Mouse (Mus musculus): ENCODE measurements at regions not wholly inside any gene's neighbourhood (a gene's known extent, or its start where the extent isn't known, plus 50 kb on each side); places are given as distances from the start of the nearest gene placed in this dataset.

DNA sequence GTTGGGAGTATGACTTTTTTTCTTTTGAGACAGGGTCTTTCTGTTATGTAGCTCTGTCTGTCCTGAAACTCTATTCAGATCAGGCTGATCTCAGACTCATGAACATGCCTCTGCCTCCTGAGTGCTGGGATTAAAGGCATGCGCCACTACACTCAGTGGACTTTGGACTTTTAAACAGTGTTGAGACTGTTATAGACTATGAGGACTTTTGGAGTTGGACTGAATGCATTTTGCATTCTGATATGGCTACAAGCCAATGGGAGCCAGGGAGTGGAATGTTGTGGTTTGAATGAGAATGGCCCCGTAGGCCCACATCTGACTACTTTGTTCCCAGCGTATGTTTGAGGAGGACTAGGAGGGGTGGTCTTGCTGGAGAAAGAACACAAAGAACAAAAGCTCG is 165.4 kb downstream of the Sec23ip start:
- TF ChIP-seq CTCF (IDR thresholded peaks at IDR 0.05; ENCODE audit: extremely low read depth, insufficient read length, insufficient replicate concordance, low read depth, low read length) (no peak), POLR2A (IDR thresholded peaks at IDR 0.05; ENCODE audit: low read depth, low read length) (no peak)
